Mouse (Mus musculus) erythroblast, adult 5-6 weeks (primary cell): ENCODE measurements around the gene Trmt1l. TPM values are rescaled to one million over a fixed set of nuclear protein-coding genes. Genes with fewer than 3 reads are reported as not detected.
"Not testable (repeated sequence)": the region's sequence is repeated elsewhere in the genome, so short reads cannot be mapped to it uniquely, and the experiment has no call there.

Source experiments
- ATAC-seq: replicated peaks from 2 replicates; pipeline ENCODE4 v1.8.0; 2016; ENCODE audit warnings: moderate number of reproducible peaks, mild to moderate bottlenecking, moderate TSS enrichment, inconsistent platforms; ENCODE audit not compliant: poor library complexity, low FRiP score, severe bottlenecking
- total RNA-seq, 2 experiments: library from RNA; stranded (forward) in 1 of 2; stranded (reverse) in 1 of 2; fragments of 150-400 nt in 1 of 2; fragments of 200-764, 138-1000 nt in 1 of 2; gene quantifications; 2 replicates each; pipeline versions ENCODE4 v1.2.3 to v1.2.4; 2015 to 2017; ENCODE audit warnings: low replicate concordance in 2 of 2

The Trmt1l gene
- 16.7 and 18.1 TPM in 2 replicates for total RNA-seq (2015; ENCODE audit: low replicate concordance)
- total RNA-seq (2017; ENCODE audit: low replicate concordance): 16.6 and 19.8 TPM in 2 replicates

DNA sequence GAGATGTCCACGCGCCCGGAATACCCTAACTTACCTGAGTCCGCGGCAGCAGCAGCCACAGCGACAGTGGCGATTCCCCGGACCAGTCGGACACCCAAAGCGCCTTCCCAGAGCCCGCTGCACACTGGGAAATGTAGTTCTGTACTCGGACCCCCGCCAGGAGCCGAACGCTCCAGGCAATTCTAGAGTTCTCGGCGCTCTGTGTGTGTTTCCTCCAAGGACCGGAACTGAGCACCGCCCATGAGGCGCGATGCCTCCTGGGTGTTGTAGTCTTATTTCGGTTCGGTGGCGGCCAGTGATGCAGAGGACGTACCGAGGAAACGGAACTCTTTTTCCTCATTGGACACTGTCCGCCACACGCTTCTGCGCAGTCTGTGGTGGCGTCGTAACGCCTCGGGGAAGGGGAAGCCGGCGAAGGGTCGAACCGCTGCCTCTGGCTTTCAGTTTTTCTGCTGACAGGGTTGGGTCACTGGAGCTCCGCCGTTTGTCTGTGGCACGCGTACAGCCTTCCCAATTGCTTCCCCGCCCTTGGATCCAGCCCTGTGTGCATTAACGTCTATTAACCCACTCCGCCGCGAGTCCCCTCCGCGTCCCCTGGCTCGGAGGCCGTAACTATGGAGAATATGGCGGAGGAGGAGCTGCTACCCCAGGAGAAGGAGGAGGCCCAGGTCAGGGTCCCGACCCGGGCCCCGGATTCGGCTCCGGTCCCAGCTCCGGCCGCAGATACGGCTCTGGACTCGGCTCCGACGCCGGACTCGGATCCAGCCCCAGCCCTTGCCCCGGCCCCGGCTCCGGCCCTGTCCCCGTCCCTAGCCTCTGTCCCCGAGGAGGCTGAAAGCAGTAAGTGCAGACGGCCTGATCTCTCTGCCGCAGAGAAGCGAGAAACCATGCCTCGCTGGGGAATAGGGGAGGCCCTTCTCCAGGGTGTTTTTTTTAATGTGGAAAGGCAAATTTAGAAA, at the start of gene Trmt1l, which contains the start of gene Swt1:
Gene Trmt1l (plus strand): TSS at position 280 of the 959 bp plus-strand sequence.
Gene Swt1 (minus strand): TSS at position 193 of the 959 bp plus-strand sequence.
- ATAC-seq: peak; percentile 93

- no peak for ATAC-seq
Observed at GRCm38 (mm10) chr1:151390029-151390428, 38.3 kb upstream of the Trmt1l start.

DNA sequence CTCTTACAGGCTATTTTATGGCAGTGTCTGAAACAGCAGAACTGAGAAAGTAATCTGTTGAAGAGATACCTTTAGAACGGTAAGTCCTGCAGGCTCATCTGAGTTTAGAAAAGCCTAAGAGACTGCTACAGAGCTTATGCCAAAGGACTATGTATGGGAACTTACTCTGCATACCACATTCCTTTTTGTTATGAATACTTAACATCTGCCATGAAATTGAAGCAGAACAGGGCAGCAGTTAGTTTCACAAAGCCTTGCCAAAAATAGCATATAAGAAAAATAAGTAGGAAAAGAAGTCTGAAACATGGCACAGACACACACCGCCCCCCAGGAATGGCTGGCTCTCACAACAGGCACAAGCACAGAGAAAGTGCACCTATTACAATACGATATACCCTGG, 18.5 kb upstream of the Trmt1l start:
- ATAC-seq: no peak

DNA sequence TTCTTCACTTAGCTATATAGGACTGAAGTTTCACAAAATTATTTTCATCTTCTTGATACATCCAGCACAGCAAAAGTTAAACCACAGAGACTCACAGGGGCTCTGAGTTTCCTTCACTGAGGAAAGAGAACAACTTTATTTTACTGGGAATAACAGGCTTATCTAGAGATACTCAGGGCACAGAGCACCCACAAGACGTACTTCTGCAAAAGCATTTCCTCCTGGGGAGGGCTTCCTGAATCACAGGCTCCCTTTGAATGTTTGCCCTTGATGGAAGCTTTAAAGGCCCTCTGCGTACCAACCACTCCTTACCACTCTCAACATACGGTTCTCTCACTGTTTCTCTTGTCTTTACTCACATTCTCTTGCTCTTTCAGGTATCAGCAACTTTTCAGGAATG, 6.2 kb upstream of the Trmt1l start:
- ATAC-seq: no peak

GRCm38 (mm10) chr1:151426947-151427600, 1.3 kb upstream of the Trmt1l start:
- ATAC-seq: no peak

DNA sequence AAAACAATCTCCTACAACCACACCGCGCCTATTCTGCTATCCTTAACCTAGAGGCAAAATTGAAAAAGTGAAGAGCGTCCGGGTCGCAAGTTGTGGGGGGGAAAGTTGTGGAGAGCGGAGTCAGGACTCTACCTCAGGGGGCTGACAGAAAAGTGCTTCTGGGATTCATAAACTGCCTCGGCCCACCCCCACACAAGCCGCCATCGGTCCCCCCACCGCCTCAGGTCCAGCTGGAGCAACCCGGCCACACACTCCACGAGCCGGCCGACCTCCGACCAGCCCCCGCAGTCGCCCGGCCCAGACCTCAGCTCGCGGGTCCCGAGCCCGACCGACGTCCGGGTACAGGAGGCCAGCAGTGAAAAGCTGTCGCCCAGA, 467 bp upstream of the Trmt1l start:
- no peak; the same call in 1 of the 2 replicates for ATAC-seq

DNA sequence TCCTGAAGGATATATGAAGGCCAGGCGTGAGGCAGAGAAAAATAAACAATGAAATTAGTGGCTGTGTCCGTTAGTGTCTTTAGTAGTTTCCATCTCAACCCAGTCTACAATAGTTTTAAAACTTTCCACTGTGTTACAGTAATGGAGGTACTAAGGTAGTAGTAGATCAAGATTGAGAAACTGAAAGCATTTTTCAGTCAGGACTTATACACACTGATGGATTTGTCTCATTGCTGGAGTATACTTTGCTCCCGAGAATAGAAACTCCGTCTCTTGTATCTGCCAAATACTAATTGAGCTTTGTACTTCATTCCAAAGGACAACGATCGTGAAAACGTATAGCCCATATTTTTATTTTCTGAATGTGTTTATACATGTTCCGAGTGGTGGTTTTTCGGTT, 974 bp downstream of the Trmt1l start:
- ATAC-seq: 0 out of 2 replicates have a peak, but pooled peaks have one; percentile 19

- no peak for ATAC-seq
Observed at GRCm38 (mm10) chr1:151435431-151435830, 7.1 kb downstream of the Trmt1l start.

DNA sequence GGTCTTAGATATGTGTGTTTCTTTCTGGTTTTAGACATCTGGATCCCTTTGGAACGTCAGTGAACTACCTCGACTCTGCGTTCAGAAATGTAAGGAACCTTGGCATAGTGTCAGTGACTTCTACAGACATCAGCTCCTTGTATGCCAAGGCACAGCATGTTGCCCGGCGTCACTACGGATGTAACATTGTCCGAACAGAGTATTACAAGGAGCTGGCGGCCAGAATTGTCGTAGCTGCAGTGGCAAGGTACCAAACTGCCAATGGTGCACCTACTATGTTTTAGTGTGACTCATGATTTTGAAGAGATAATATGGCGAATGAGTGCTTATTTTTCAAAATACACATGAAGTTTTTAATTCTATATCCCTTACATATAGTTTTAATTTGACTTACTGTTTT, 21.5 kb downstream of the Trmt1l start:
- ATAC-seq: no peak

DNA sequence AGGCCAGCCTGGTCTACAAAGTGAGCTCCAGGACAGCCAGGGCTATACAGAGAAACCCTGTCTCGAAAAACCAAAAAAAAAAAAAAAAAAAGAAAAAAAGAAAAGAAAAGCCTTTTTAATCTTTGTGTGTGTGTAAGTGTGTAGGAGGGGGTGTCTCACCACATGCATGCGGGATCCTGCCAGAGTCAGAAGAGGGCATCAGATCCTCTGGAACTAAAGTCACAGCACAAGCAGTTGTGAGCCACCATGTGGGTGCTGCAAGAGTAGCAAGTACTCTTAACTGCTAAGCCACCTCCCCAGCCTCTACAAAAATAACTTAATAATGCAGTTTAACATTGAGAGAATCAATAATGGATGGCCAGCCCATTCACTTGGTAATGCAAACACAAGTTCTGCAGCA, 22.5 kb downstream of the Trmt1l start:
- no peak for ATAC-seq

- ATAC-seq: no peak
Observed at GRCm38 (mm10) chr1:151451946-151452345, 23.6 kb downstream of the Trmt1l start.

GRCm38 (mm10) chr1:151457087-151457486, 28.7 kb downstream of the Trmt1l start:
- ATAC-seq: no peak

- no peak for ATAC-seq
Observed at GRCm38 (mm10) chr1:151461265-151461664, 32.9 kb downstream of the Trmt1l start.

GRCm38 (mm10) chr1:151464914-151465313, 36.6 kb downstream of the Trmt1l start:
- ATAC-seq: no peak

DNA sequence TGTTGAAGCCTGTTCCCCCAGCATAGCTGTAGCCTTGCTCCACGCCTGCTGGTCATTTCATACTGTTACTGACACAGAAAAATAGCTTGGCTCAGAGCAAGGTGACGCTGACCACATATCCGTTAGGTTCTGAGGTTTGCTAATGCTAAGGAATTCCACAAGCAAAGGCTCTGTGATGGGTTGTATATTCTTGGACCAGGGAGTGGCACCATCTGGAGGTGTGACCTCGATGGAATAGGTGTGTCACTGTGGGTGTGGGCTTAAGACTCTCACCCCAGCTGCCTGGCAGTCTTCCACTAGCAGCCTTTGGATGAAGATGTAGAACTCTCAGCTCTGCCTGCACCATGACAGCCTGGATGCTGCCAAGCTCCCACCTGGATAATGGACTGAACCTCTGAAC, 38.2 kb downstream of the Trmt1l start:
- no peak for ATAC-seq

GRCm38 (mm10) chr1:151471429-151471828, 43.1 kb downstream of the Trmt1l start:
- no peak for ATAC-seq

DNA sequence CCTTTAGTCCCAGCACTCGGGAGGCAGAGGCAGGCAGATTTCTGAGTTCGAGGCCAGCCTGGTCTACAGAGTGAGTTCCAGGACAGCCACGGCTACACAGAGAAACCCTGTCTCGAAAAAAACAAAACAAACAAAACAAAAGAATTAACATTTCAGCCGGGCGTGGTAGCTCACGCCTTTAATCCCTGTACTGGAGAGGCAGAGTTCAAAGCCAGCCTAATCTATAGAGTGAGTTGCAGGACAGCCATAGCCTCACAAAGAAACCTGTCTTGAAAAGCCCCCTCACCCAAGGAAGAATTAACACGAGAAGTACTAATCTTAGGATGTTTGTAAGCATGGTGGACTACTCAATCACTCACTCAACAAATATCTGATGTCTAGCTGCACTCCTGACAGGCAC, 44.0 kb downstream of the Trmt1l start:
- not testable (repeated sequence) for ATAC-seq

GRCm38 (mm10) chr1:151482497-151482896, 54.2 kb downstream of the Trmt1l start:
- no peak for ATAC-seq

DNA sequence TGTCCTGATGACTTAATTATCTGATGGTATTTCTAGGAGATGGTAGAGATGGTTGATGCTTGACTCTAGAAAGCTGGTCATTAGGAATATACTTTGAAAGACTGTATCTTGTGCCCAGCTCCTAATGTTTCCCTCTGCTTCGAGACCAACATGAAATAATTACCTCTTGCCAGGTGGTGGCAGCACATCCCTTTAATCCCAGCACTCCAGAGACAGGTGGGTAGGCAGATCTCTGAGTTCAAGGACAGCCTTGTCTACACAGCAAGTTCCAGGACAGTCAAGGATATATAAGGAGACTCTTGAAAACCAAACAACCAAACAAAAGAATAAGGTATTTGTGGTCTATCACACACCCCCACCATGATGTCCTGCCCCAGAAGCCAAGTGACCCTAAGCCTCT, 55.2 kb downstream of the Trmt1l start:
- peak; percentile 64 for ATAC-seq

GRCm38 (mm10) chr1:151484754-151485153, 56.4 kb downstream of the Trmt1l start:
- no peak for ATAC-seq

- ATAC-seq: no peak
Observed at GRCm38 (mm10) chr1:151489806-151490205, 61.5 kb downstream of the Trmt1l start.
